Mouse (Mus musculus) lung, adult 2 months (tissue): ENCODE measurements around the gene Gna15. TPM values are rescaled to one million over a fixed set of nuclear protein-coding genes. Genes with fewer than 3 reads are reported as not detected.

Source experiments
- DNase-seq: peaks from one replicate; pipeline ENCODE4 v3.0.0; 2022
- H3K4me1 ChIP-seq: fragments of 200-500 bp; 2 replicates; pipeline ENCODE4 v1.6.1; 2011; ENCODE audit warnings: low read length; ENCODE audit not compliant: control insufficient read depth, insufficient read depth
- H3K4me3 ChIP-seq: fragments of 200-500 bp; replicated peaks from 2 replicates; pipeline ENCODE3; 2011; ENCODE audit warnings: low read depth, mild to moderate bottlenecking, control low read depth, low read length; ENCODE audit errors: extremely low read depth
- CTCF ChIP-seq: fragments of 200-500 bp; IDR thresholded peaks from 2 replicates; pipeline ENCODE4 v1.5.1; 2011; ENCODE audit warnings: mild to moderate bottlenecking, low read length, control low read depth; ENCODE audit not compliant: insufficient read depth
- POLR2A ChIP-seq: fragments of 200-500 bp; IDR thresholded peaks from 2 replicates; pipeline ENCODE4 v1.6.1; 2011; ENCODE audit warnings: low read depth, mild to moderate bottlenecking, control low read depth, low read length, borderline replicate concordance; ENCODE audit errors: extremely low read depth
- WGBS: fragments of 180-500 bp; shearing (Covaris S2); methylation state at CpG from one replicate; pipeline ENCODE4 v1.1.7; 2018; 5-methylcytosine and 5-hydroxymethylcytosine counted together
- polyA plus RNA-seq: library from polyadenylated mRNA; depleted of rRNA; stranded (reverse); fragments of >200 nt; gene quantifications from 2 replicates; pipeline ENCODE4 v1.2.3, GENCODE M21; 2012

Gna15 gene
- polyA plus RNA-seq, 1 experiment: 9.5 TPM

GRCm38 (mm10) chr10:81526779-81527178 lies 2.8 kb upstream of the Gna15 start:
- Histone ChIP-seq H3K4me1 (peaks cover 11% of the 10 kb centered on the region; the same call in 1 of the 2 replicates), H3K4me3 (no peak overlapping the region)
- peak; percentile 89 for DNase-seq
- TF ChIP-seq CTCF: peak; percentile 100
- TF ChIP-seq POLR2A: no peak
- WGBS: 8% methylated on average over 14 of the region's 14 CpGs

- no peak for TF ChIP-seq POLR2A
- no peak for TF ChIP-seq CTCF
- 28% methylated on average over 13 of the region's 13 CpGs for WGBS
- no peak for DNase-seq
- H3K4me3 ChIP-seq: no peak overlapping the region
- peaks cover 11% of the 10 kb centered on the region; the same call in 1 of the 2 replicates for H3K4me1 ChIP-seq
These were observed 1.1 kb upstream of the Gna15 start for GRCm38 (mm10) chr10:81525017-81525694.

- 33% methylated on average over 19 of the region's 19 CpGs for WGBS
- DNase-seq: no peak
- Histone ChIP-seq H3K4me3 (peak overlapping the region; percentile 38), H3K4me1 (peaks cover 17% of the 10 kb centered on the region)
- no peak for TF ChIP-seq POLR2A
- no peak for TF ChIP-seq CTCF
These were observed 455 bp downstream of the Gna15 start for GRCm38 (mm10) chr10:81523570-81523969.

- peaks cover 17% of the 10 kb centered on the region for H3K4me1 ChIP-seq
- WGBS: 77% methylated on average over 6 of the region's 6 CpGs
- no peak for TF ChIP-seq CTCF
- DNase-seq: no peak
- H3K4me3 ChIP-seq: peak overlapping the region; percentile 38
These were observed 883 bp downstream of the Gna15 start for GRCm38 (mm10) chr10:81523142-81523541.

GRCm38 (mm10) chr10:81519978-81520365 lies 4.1 kb downstream of the Gna15 start:
- 27% methylated on average over 3 of the region's 3 CpGs for WGBS
- TF ChIP-seq CTCF: no peak
- TF ChIP-seq POLR2A: no peak
- H3K4me3 ChIP-seq: no peak overlapping the region
- H3K4me1 ChIP-seq: peaks cover 9% of the 10 kb centered on the region
- no peak for DNase-seq

GRCm38 (mm10) chr10:81519227-81519977 lies 4.6 kb downstream of the Gna15 start:
- WGBS: 65% methylated on average over 6 of the region's 6 CpGs
- no peak for DNase-seq
- TF ChIP-seq POLR2A (no peak), CTCF (no peak)
- Histone ChIP-seq H3K4me1 (peaks cover 6% of the 10 kb centered on the region), H3K4me3 (no peak overlapping the region)

- WGBS: 11% methylated on average over 4 of the region's 4 CpGs
These were observed 5.5 kb downstream of the Gna15 start for GRCm38 (mm10) chr10:81518546-81518945.

GRCm38 (mm10) chr10:81517227-81517626 lies 6.8 kb downstream of the Gna15 start:
- no peak for DNase-seq
- TF ChIP-seq CTCF (no peak), POLR2A (no peak)
- Histone ChIP-seq H3K4me3 (no peak overlapping the region), H3K4me1 (peaks cover 6% of the 10 kb centered on the region)
- 65% methylated on average over 8 of the region's 8 CpGs for WGBS

More at GRCm38 (mm10) chr10:81518546-81518945, 5.5 kb downstream of the Gna15 start:
- Histone ChIP-seq H3K4me1 (peaks cover 6% of the 10 kb centered on the region), H3K4me3 (no peak overlapping the region)
- peak; percentile 71 for TF ChIP-seq CTCF
- TF ChIP-seq POLR2A: no peak
- DNase-seq: peak; percentile 76

GRCm38 (mm10) chr10:81513798-81514197 lies 10.2 kb downstream of the Gna15 start:
- Histone ChIP-seq H3K4me1 (0 out of 2 replicates have a peak, but pooled peaks cover 3% of the 10 kb centered on the region), H3K4me3 (no peak overlapping the region)
- TF ChIP-seq CTCF (no peak), POLR2A (no peak)
- WGBS: 88% methylated on average over 5 of the region's 5 CpGs
- no peak for DNase-seq
